Mouse (Mus musculus): ENCODE measurements around the gene Ociad1. TPM values are rescaled to one million over a fixed set of nuclear protein-coding genes. Genes with fewer than 3 reads are reported as not detected.
"Not testable (repeated sequence)": the region's sequence is repeated elsewhere in the genome, so short reads cannot be mapped to it uniquely, and the experiment has no call there.

Gene Ociad1
- polyA plus RNA-seq, 1 experiment: 34.2 TPM

DNA sequence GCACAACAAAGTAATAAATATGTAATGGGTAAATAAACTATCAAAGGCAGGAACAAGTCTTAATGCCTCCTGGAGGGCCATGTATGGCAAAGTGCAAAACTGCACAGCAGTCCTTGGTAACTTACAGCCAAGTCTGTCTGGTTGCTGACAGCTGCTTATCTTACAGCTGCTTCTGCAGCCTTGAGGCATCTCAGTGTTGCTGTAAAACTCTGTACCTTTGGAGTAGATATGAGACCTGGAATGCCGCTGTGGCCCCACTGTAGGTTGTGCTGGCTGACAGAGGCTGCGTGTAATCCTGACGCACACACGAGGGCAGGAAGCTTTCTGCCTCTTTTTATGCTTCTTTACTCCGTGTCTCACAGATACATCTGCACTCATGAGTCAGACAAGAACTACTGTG lies 18.9 kb downstream of the Ociad1 start:
- 92% methylated on average over 5 of the region's 5 CpGs for WGBS
- no peak for DNase-seq (ENCODE audit: low read depth in 1 of 2, low spot score in 2 of 2)

DNA sequence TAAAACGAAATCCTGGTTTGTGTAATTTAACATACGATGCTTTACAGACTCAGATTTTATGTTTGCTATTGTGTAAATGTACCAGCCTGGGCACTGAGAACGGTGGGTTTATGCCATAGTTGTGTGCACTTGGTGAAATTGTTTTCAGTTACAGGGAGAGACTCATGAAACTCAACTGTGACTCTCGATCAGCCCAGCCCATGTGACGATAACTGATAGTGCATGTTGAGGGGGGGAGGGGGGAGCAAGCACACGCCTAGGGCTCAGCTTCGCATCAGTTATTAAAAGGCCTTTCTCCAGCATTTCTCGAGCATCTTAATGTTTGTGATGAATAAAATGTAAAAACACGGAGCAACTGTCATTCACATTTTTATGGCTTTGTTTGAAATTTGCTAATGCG lies 21.0 kb downstream of the Ociad1 start:
- Histone ChIP-seq H3K27ac (ENCODE audit: insufficient read depth, low read length) (no peak overlapping the region), H3K36me3 (ENCODE audit: control insufficient read depth, insufficient read depth, low read length) (peaks cover 41% of the 10 kb centered on the region), H3K27me3 (ENCODE audit: control insufficient read depth, insufficient read depth, low read length) (no peaks in the 10 kb centered on the region), H3K4me3 (ENCODE audit: extremely low read depth, insufficient read depth, insufficient read length) (no peak overlapping the region), H3K4me1 (ENCODE audit: control insufficient read depth, insufficient read depth, insufficient read length) (no peaks in the 10 kb centered on the region)
- DNase-seq (ENCODE audit: low read depth in 1 of 2, low spot score in 2 of 2): no peak
- 88% methylated on average over 10 of the region's 10 CpGs for WGBS
- no peak for TF ChIP-seq POLR2A (IDR thresholded peaks at IDR 0.05; ENCODE audit: low read depth, low read length)
- TF ChIP-seq CTCF (IDR thresholded peaks at IDR 0.05; ENCODE audit: extremely low read depth, insufficient read depth, insufficient read length, insufficient replicate concordance): no peak

More for the DNA sequence above, 18.9 kb downstream of the Ociad1 start:
- no peak overlapping the region for H3K27ac ChIP-seq (ENCODE audit: insufficient read depth, low read length)
- H3K27me3 ChIP-seq (ENCODE audit: control insufficient read depth, insufficient read depth, low read length): no peaks in the 10 kb centered on the region
- peaks cover 55% of the 10 kb centered on the region for H3K36me3 ChIP-seq (ENCODE audit: control insufficient read depth, insufficient read depth, low read length)
- no peaks in the 10 kb centered on the region for H3K4me1 ChIP-seq (ENCODE audit: control insufficient read depth, insufficient read depth, insufficient read length)
- TF ChIP-seq CTCF (IDR thresholded peaks at IDR 0.05; ENCODE audit: extremely low read depth, insufficient read depth, insufficient read length, insufficient replicate concordance) (no peak), POLR2A (IDR thresholded peaks at IDR 0.05; ENCODE audit: low read depth, low read length) (no peak)
- no peak overlapping the region for H3K4me3 ChIP-seq (ENCODE audit: extremely low read depth, insufficient read depth, insufficient read length)

DNA sequence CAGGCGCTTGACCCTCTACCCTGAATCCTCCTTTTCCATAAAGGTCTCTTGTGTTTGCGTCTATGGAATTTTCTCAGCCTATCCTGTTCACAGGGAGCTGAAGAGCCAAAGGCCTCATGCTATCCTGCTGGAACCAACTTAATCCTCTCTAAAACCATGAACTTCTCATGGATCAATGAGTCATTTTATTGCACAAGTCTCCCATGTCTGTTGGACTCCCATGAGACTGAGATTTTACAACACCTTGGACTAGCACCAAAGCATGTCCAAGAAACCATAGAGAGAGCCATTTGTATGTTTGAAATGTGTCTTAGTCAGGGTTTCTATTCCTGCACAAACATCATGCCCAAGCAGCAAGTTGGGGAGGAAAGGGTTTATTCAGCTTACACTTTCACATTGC lies 22.1 kb downstream of the Ociad1 start:
- H3K36me3 ChIP-seq (ENCODE audit: control insufficient read depth, insufficient read depth, low read length): peaks cover 36% of the 10 kb centered on the region
- H3K27me3 ChIP-seq (ENCODE audit: control insufficient read depth, insufficient read depth, low read length): no peaks in the 10 kb centered on the region
- no peaks in the 10 kb centered on the region for H3K4me1 ChIP-seq (ENCODE audit: control insufficient read depth, insufficient read depth, insufficient read length)
- H3K4me3 ChIP-seq (ENCODE audit: extremely low read depth, insufficient read depth, insufficient read length): no peak overlapping the region
- no peak overlapping the region for H3K27ac ChIP-seq (ENCODE audit: insufficient read depth, low read length)
- no peak for TF ChIP-seq POLR2A (IDR thresholded peaks at IDR 0.05; ENCODE audit: low read depth, low read length)
- TF ChIP-seq CTCF (IDR thresholded peaks at IDR 0.05; ENCODE audit: extremely low read depth, insufficient read depth, insufficient read length, insufficient replicate concordance): no peak
- DNase-seq (ENCODE audit: low read depth in 1 of 2, low spot score in 2 of 2): no peak
- 96% methylated on average over 2 of the region's 2 CpGs for WGBS

GRCm38 (mm10) chr5:73319306-73319705 lies 26.7 kb downstream of the Ociad1 start:
- TF ChIP-seq POLR2A (IDR thresholded peaks at IDR 0.05; ENCODE audit: low read depth, low read length) (no peak), CTCF (IDR thresholded peaks at IDR 0.05; ENCODE audit: extremely low read depth, insufficient read depth, insufficient read length, insufficient replicate concordance) (no peak)
- no peak overlapping the region for H3K4me3 ChIP-seq (ENCODE audit: extremely low read depth, insufficient read depth, insufficient read length)
- no peak overlapping the region for H3K27ac ChIP-seq (ENCODE audit: insufficient read depth, low read length)
- WGBS: 83% methylated on average over 5 of the region's 5 CpGs
- H3K27me3 ChIP-seq (ENCODE audit: control insufficient read depth, insufficient read depth, low read length): no peaks in the 10 kb centered on the region
- peaks cover 13% of the 10 kb centered on the region for H3K36me3 ChIP-seq (ENCODE audit: control insufficient read depth, insufficient read depth, low read length)
- no peaks in the 10 kb centered on the region for H3K4me1 ChIP-seq (ENCODE audit: control insufficient read depth, insufficient read depth, insufficient read length)
- DNase-seq (ENCODE audit: low read depth in 1 of 2, low spot score in 2 of 2): no peak

DNA sequence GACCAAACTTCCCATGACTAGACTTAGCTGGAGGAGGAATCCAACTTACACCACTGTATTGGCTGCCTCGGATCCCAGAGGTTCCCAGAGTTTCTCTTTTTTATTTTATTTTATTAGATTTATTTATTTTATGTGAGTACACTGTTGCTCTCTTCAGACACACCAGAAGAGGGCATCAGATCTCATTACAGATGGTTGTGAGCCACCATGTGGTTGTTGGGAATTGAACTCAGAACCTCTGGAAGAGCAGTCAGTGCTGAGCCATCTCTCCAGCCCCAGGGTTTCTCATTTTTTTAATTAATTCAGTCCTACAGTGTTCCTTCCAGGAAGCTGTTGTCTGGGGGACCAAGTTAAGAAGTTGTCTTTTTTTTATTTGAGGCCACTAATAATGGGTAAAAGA lies 30.1 kb downstream of the Ociad1 start:
- WGBS: 93% methylated on average over 1 of the region's 1 CpGs
- not testable (repeated sequence) for H3K27me3 ChIP-seq (ENCODE audit: control insufficient read depth, insufficient read depth, low read length); H3K4me1 ChIP-seq (ENCODE audit: control insufficient read depth, insufficient read depth, insufficient read length); H3K36me3 ChIP-seq (ENCODE audit: control insufficient read depth, insufficient read depth, low read length); H3K4me3 ChIP-seq (ENCODE audit: extremely low read depth, insufficient read depth, insufficient read length); H3K27ac ChIP-seq (ENCODE audit: insufficient read depth, low read length); DNase-seq (ENCODE audit: low read depth in 1 of 2, low spot score in 2 of 2)

DNA sequence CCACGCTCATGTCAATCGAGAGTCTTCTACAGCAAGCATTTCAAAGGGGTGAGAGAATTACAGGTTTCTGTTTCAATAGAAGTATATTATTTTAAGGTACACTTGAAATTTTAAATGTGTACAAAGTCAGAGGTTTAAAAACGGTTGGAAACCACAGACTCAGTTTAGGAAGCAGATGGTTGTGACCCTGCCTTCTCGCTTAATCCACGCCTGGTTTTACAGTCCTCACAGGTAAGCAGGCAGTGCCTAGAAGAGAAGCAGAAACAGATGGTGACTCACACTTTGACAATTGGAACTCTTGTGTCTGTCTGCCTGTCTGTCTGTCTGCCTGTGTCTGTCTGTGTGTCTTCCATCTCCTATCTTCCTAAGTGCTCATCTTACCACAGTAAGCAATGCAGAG lies 31.0 kb downstream of the Ociad1 start:
- WGBS: 19% methylated on average over 5 of the region's 5 CpGs
- no peak for DNase-seq (ENCODE audit: low read depth in 1 of 2, low spot score in 2 of 2)
- TF ChIP-seq POLR2A (IDR thresholded peaks at IDR 0.05; ENCODE audit: low read depth, low read length): no peak
- TF ChIP-seq CTCF (IDR thresholded peaks at IDR 0.05; ENCODE audit: extremely low read depth, insufficient read depth, insufficient read length, insufficient replicate concordance): no peak
- no peaks in the 10 kb centered on the region for H3K36me3 ChIP-seq (ENCODE audit: control insufficient read depth, insufficient read depth, low read length)
- no peaks in the 10 kb centered on the region for H3K27me3 ChIP-seq (ENCODE audit: control insufficient read depth, insufficient read depth, low read length)
- no peak overlapping the region for H3K27ac ChIP-seq (ENCODE audit: insufficient read depth, low read length)
- no peaks in the 10 kb centered on the region for H3K4me1 ChIP-seq (ENCODE audit: control insufficient read depth, insufficient read depth, insufficient read length)
- H3K4me3 ChIP-seq (ENCODE audit: extremely low read depth, insufficient read depth, insufficient read length): no peak overlapping the region

DNA sequence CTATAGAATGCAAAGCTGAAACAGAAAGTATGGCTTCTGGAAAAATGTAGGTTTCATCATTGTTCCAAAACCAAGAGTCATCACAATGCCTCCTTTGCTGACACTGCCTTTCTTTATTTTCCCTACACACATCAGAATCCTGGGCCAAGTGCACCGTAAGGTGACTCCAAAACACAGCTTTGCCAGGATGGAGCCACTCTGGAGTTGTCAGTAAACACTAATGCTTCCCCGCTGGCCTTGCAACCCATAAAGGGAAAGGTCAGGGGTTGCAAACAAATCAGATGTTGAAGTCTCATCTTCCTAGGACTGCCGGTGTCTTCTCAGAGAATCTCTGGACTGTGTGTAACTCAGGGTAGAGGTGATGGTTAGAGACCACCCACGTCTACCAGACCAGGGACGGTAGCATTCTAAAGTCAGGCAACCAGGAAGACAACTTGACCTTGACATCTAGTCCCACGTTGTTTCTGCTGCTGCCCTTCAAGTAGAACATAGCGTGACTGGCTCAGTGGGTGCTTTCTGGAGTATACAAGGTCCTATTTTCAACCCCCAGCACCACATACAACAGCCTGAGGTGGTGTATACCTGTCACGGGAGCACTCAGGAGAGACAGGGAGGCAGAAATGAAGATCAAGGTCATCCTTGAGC lies 32.1 kb downstream of the Ociad1 start:
- no peak overlapping the region for H3K4me3 ChIP-seq (ENCODE audit: extremely low read depth, insufficient read depth, insufficient read length)
- no peaks in the 10 kb centered on the region for H3K4me1 ChIP-seq (ENCODE audit: control insufficient read depth, insufficient read depth, insufficient read length)
- H3K27ac ChIP-seq (ENCODE audit: insufficient read depth, low read length): no peak overlapping the region
- H3K36me3 ChIP-seq (ENCODE audit: control insufficient read depth, insufficient read depth, low read length): no peaks in the 10 kb centered on the region
- DNase-seq (ENCODE audit: low read depth in 1 of 2, low spot score in 2 of 2): no peak
- 88% methylated on average over 8 of the region's 8 CpGs for WGBS
- H3K27me3 ChIP-seq (ENCODE audit: control insufficient read depth, insufficient read depth, low read length): no peaks in the 10 kb centered on the region
- no peak for TF ChIP-seq CTCF (IDR thresholded peaks at IDR 0.05; ENCODE audit: extremely low read depth, insufficient read depth, insufficient read length, insufficient replicate concordance)
- no peak for TF ChIP-seq POLR2A (IDR thresholded peaks at IDR 0.05; ENCODE audit: low read depth, low read length)
